Mouse (Mus musculus): ENCODE measurements around the gene Fbxo5. TPM values are rescaled to one million over a fixed set of nuclear protein-coding genes. Genes with fewer than 3 reads are reported as not detected.

Gene Fbxo5
- polyA plus RNA-seq (2015; fragmentation: Nextera tagmentation; extraction: Ambion mirVana): 88.6 and 107 TPM in 2 replicates

DNA sequence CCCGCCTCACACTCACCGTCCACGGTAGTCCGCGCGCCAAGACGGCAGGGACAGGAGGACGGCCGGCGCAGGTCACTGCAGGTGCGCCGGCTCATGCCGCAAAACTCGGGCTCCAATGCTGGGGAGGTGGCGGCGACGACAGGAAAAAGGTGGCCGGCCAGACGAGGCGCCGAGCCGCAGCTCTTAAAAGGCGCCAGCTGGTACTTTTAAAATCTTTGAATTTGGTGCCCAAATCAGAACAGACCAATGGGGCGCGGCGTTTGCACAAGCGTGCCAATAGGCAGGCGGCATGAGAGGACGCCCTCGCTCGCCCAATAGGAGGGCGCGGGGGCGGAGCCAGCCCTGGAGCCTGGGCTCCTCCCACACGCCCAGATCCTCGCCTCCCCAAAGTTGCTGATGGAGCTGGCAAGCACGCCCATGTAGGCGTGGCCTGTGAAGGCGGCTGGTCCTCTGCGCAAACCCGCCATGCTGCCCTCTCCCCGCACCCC, at the start of gene Fbxo5:
Gene Fbxo5 (minus strand): TSS at position 358 of the 488 bp plus-strand sequence.
- Histone ChIP-seq H3K9ac (peak within 1 kb of the TSS; percentile 96), H3K36me3 (peaks cover 35% of the 10 kb centered on the region), H3K4me1 (replicated peaks) (peaks cover 56% of the 10 kb centered on the region), H3K4me3 (replicated peaks) (peak within 1 kb of the TSS; percentile 98), H3K27me3 (no peaks in the 10 kb centered on the region), H3K9me3 (replicated peaks) (no peaks in the 10 kb centered on the region), H3K27ac (peak within 1 kb of the TSS; percentile 97), H3K4me2 (peak within 1 kb of the TSS; percentile 94)
- under 1% methylated on average over 42 of the region's 42 CpGs for WGBS (ENCODE audit: insufficient replicate concordance)
- peak; percentile 87 for ATAC-seq (ENCODE audit: low read depth)
- peak; percentile 98 for DNase-seq

DNA sequence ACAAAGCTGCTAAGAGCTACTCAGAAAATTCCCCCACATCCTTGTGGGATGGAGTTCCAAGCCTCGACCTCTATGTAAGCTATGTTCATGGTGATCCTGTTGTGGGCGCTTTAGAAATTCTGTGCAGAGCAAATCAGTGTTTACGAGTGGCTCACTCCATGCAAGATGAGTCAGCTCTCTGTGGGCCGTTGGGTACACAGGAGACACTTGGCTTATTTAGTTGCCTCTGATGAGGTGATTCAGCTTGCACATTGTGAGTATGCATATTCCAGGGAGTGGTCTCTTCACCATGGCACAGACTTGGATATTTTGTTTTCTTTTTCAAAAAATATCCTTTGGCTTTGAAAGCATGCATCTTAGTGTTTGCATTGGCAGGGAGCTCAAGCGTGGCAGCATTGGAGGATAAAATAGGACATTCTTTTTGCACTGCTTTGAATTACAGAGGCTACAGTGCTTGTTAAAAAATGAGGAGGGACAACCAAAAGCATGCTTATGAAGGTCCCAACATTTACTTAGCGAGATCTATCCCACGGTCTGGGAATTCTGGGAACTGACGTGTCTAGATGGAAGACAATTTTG, 48.0 kb upstream of the Fbxo5 start:
- no peak overlapping the region for H3K9ac ChIP-seq
- H3K4me3 ChIP-seq (replicated peaks): no peak overlapping the region
- no peaks in the 10 kb centered on the region for H3K9me3 ChIP-seq (replicated peaks)
- H3K4me1 ChIP-seq (replicated peaks): no peaks in the 10 kb centered on the region
- ATAC-seq (ENCODE audit: low read depth): no peak
- H3K4me2 ChIP-seq: no peak overlapping the region
- H3K36me3 ChIP-seq: no peaks in the 10 kb centered on the region
- WGBS (ENCODE audit: insufficient replicate concordance): 68% methylated on average over 8 of the region's 8 CpGs
- no peaks in the 10 kb centered on the region for H3K27me3 ChIP-seq
- H3K27ac ChIP-seq: no peak overlapping the region
- no peak for DNase-seq

DNA sequence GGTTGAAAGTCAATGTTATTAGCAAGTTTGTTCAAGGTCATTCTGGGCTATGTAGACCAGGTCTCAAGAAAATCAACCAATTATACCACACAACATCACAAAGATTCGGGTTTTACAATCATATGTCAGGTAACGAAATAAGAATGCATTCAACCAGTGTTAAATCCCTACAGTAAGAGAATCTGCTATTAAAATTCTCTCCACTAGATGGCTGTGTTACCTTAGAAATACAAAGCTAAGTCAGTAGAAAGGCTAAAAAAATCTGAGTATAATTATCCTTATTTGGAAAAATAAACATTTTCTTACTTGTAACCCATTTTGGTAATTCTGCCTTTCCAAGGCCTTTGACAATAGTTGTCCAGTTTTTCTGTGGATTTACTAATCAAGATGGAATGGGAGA, 41.5 kb upstream of the Fbxo5 start:
- Histone ChIP-seq H3K4me3 (replicated peaks) (no peak overlapping the region), H3K27ac (no peak overlapping the region), H3K9me3 (replicated peaks) (no peaks in the 10 kb centered on the region), H3K36me3 (no peaks in the 10 kb centered on the region), H3K27me3 (no peaks in the 10 kb centered on the region), H3K9ac (no peak overlapping the region), H3K4me1 (replicated peaks) (no peaks in the 10 kb centered on the region), H3K4me2 (no peak overlapping the region)
- DNase-seq (no peak), ATAC-seq (ENCODE audit: low read depth) (no peak)
- 20% methylated on average over 2 of the region's 2 CpGs for WGBS (ENCODE audit: insufficient replicate concordance)

DNA sequence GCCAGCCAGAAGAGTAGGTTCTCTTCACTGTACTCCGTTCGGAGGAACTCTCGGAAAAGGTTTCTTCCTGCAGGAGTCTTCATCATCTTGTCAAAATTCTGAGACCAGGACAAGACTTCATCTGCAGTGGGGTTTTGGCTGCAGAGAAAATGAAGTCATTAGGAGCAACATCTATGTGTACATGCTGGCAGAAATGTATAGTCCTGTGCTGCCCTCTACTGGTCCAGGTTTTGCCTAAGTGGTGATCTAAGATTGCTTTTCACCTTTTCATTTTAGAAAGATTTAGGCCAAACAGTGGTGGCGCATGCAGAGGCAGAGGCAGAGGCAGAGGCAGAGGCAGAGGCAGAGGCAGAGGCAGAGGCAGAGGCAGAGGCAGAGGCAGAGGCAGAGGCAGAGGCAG, 36.0 kb upstream of the Fbxo5 start:
- H3K4me1 ChIP-seq (replicated peaks): no peaks in the 10 kb centered on the region
- H3K4me3 ChIP-seq (replicated peaks): no peak overlapping the region
- DNase-seq (no peak), ATAC-seq (ENCODE audit: low read depth) (no peak)
- no peaks in the 10 kb centered on the region for H3K9me3 ChIP-seq (replicated peaks)
- 69% methylated on average over 4 of the region's 4 CpGs for WGBS (ENCODE audit: insufficient replicate concordance)
- H3K4me2 ChIP-seq: no peak overlapping the region
- H3K27ac ChIP-seq: no peak overlapping the region
- no peaks in the 10 kb centered on the region for H3K36me3 ChIP-seq
- H3K9ac ChIP-seq: no peak overlapping the region
- H3K27me3 ChIP-seq: no peaks in the 10 kb centered on the region

DNA sequence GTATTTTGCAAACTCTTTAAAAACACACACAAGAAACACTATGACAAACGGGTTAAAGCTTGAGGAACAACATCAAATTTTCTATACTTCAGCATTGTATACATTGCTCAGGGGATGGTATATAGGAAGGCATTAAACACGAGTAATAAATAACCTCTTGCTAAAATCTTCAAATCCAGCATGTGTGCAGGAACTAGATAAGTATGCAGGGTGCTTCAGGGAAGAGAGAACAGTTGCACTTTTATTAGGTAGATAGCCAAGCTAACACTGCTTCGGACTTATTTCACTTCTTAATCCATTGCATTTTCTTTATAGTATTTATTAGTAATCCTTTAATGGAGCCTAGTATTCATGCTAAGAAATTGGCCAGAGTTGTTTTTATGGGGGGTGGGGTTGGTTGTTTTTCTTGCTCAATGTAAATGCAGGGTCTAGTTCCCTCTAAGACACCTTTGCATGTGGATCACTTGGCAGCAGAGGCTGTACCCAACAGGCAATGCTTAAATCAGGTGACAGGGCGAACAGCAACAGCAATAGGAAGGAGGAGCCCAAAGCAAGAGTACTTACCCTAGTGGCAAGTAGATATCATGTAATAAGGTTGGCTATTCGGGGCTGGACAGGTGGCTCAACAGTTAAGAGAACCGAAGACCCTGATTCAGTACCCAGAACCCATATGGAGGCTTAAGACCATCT, 21.1 kb upstream of the Fbxo5 start:
- ATAC-seq (ENCODE audit: low read depth) (no peak), DNase-seq (no peak)
- H3K27ac ChIP-seq: no peak overlapping the region
- peak overlapping the region; percentile 21; the same call in 1 of the 2 replicates for H3K4me2 ChIP-seq
- 34% methylated on average over 6 of the region's 6 CpGs for WGBS (ENCODE audit: insufficient replicate concordance)
- H3K9ac ChIP-seq: 0 out of 2 replicates have a peak overlapping the region, but pooled peaks have one; percentile 29
- no peak overlapping the region for H3K4me3 ChIP-seq (replicated peaks)
- H3K27me3 ChIP-seq: no peaks in the 10 kb centered on the region
- H3K36me3 ChIP-seq: 0 out of 2 replicates have a peak, but pooled peaks cover 10% of the 10 kb centered on the region
- H3K9me3 ChIP-seq (replicated peaks): no peaks in the 10 kb centered on the region
- H3K4me1 ChIP-seq (replicated peaks): peaks cover 32% of the 10 kb centered on the region

DNA sequence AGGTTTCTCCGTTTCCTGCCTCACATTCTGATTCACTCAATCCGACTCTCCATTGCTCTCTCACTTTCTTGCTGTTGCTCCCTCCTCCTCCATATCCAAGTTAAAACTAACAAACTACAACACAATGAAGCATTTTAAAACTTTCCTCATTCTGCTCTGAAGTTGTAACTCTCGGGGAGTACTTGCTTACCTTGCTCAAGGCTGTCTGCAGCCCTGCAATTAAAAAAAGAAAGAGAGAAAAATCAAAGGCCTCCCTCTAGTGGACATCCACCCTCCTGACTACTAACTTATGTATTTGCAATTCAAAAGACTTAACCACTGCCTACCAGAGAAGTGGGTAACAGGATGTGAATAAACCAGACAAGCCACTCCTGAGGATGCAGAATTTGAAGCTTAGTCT, 19.4 kb upstream of the Fbxo5 start:
- peaks cover 43% of the 10 kb centered on the region for H3K4me1 ChIP-seq (replicated peaks)
- H3K9me3 ChIP-seq (replicated peaks): no peaks in the 10 kb centered on the region
- peak overlapping the region; percentile 98 for H3K4me2 ChIP-seq
- peak overlapping the region; percentile 97 for H3K4me3 ChIP-seq (replicated peaks)
- ATAC-seq (ENCODE audit: low read depth) (no peak), DNase-seq (peak; percentile 48)
- H3K27ac ChIP-seq: peak overlapping the region; percentile 92
- 0% methylated on average over 3 of the region's 3 CpGs for WGBS (ENCODE audit: insufficient replicate concordance)
- H3K9ac ChIP-seq: peak overlapping the region; percentile 79
- peaks cover 17% of the 10 kb centered on the region for H3K36me3 ChIP-seq
- H3K27me3 ChIP-seq: no peaks in the 10 kb centered on the region

DNA sequence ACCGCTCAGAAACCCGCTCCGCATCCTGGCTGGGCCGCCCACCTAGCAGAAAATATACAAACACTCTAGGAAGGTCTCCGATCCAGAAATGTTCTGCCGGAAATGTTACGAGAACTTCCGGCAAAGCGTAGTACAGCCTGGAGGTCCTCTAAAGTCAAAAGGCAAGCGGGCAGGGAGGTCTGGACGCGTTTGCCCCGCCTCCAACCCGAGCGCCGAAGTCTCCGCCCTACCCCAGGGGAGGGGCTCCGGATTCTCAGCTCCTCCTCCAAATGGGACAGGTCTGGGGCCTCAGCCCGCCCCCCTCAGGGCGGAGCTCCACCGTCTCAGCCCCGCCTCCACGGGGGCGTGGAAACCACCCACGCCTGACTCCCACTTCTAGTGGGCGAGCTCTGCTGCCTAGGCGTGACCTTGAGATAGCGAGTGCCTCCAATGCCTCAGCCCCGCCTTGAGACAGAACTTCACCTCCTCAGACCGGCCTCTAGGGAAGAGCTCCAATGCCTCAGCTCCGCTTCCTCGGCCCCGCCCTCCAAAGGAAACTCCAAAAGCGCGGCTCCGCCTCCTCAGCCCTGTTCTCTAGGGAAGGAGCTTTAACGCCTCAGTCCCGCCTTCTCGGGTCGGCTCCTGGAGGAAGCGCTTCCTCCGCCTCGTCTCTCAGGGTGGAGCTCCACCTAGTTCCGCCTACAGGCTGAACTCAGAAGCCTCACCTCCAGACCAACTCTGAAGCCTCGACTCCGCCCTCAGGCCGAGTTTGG, 18.5 kb upstream of the Fbxo5 start, which contains the start of gene Mtrf1l:
Gene Mtrf1l (minus strand): TSS at position 171 of the 752 bp plus-strand sequence.
- peak; percentile 93 for ATAC-seq (ENCODE audit: low read depth)
- peak; percentile 99 for DNase-seq
- under 1% methylated on average over 47 of the region's 47 CpGs for WGBS (ENCODE audit: insufficient replicate concordance)

DNA sequence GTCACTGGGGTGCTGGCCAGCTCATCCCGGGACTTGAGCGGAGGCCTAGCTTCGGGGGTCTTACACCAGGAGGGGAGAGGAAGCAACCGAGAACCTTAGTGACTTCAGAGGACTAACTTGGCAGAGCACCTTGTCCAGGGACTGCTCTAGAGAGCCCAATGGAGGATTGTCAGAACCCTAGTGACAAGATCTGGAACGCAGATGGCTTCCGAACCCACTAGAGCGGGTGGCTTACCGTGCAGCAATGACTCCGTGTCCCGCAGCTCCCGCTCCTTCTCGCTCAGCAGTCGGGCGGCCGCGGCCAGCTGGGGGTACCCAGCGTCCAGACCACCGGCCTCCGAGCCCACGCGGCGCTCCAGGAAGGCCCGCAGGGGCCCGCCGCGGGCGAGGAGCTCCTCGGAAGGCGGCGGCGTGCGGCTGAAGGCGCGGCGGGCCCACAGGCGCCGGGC, 17.9 kb upstream of the Fbxo5 start:
- DNase-seq: no peak

More for the DNA sequence above, 18.5 kb upstream of the Fbxo5 start, which contains the start of gene Mtrf1l:
- peak within 1 kb of the TSS; percentile 97 for H3K4me3 ChIP-seq (replicated peaks)
- H3K9me3 ChIP-seq (replicated peaks): no peaks in the 10 kb centered on the region
- H3K36me3 ChIP-seq: peaks cover 25% of the 10 kb centered on the region
- H3K4me2 ChIP-seq: peak within 1 kb of the TSS; percentile 98
- peaks cover 43% of the 10 kb centered on the region for H3K4me1 ChIP-seq (replicated peaks)
- no peaks in the 10 kb centered on the region for H3K27me3 ChIP-seq
- peak within 1 kb of the TSS; percentile 94 for H3K9ac ChIP-seq
- H3K27ac ChIP-seq: peak within 1 kb of the TSS; percentile 92

DNA sequence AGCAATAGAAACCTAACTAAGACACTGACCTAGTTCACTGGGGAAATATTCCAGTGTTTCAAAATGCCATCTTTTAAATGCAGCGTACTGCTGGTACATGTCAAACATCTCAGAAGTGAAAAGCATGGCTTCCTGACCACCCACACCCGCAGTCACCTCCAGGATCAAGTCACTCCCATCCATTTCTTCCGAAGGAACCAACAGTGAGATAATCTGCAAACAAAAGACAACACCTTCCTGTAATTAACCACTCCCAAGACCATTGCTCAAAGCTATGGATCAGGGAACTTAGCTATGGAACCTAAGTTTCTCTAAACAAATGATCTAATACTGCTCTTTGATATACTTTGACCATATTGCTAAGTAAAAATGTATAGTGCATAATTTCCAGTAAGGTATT, 13.4 kb upstream of the Fbxo5 start:
- no peak overlapping the region for H3K4me2 ChIP-seq
- H3K27ac ChIP-seq: no peak overlapping the region
- no peak overlapping the region for H3K4me3 ChIP-seq (replicated peaks)
- H3K27me3 ChIP-seq: no peaks in the 10 kb centered on the region
- H3K4me1 ChIP-seq (replicated peaks): peaks cover 26% of the 10 kb centered on the region
- ATAC-seq (ENCODE audit: low read depth) (no peak), DNase-seq (no peak)
- 80% methylated on average over 3 of the region's 3 CpGs for WGBS (ENCODE audit: insufficient replicate concordance)
- no peak overlapping the region for H3K9ac ChIP-seq
- peaks cover 76% of the 10 kb centered on the region for H3K36me3 ChIP-seq
- H3K9me3 ChIP-seq (replicated peaks): no peaks in the 10 kb centered on the region

More for the DNA sequence above, 17.9 kb upstream of the Fbxo5 start:
- ATAC-seq (ENCODE audit: low read depth): peak; percentile 2
- H3K4me1 ChIP-seq (replicated peaks): peaks cover 43% of the 10 kb centered on the region
- no peaks in the 10 kb centered on the region for H3K27me3 ChIP-seq
- peak overlapping the region; percentile 94 for H3K9ac ChIP-seq
- under 1% methylated on average over 37 of the region's 37 CpGs for WGBS (ENCODE audit: insufficient replicate concordance)
- peak overlapping the region; percentile 97 for H3K4me3 ChIP-seq (replicated peaks)
- H3K9me3 ChIP-seq (replicated peaks): no peaks in the 10 kb centered on the region
- H3K36me3 ChIP-seq: peaks cover 32% of the 10 kb centered on the region
- peak overlapping the region; percentile 92 for H3K27ac ChIP-seq
- peak overlapping the region; percentile 98 for H3K4me2 ChIP-seq

DNA sequence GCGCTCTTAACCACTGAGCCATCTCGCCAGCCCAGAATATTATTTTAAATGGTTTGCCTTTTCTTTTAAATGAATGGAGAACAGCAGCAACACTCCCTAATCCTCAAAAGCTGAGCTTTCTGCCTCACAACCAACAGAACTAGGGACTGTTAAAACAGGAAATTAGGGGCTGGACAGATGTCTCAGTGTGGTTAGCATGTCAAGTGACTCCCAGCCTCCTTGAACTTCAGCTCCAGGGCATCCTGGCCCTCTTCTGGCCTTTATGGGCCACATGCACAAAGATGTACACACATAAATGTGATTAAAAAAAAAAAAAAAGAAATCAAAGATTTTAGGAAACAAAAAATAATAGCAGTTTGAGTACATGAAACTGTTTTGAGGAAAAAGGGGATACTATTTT, 10.6 kb upstream of the Fbxo5 start:
- no peaks in the 10 kb centered on the region for H3K9me3 ChIP-seq (replicated peaks)
- H3K4me3 ChIP-seq (replicated peaks): no peak overlapping the region
- no peak overlapping the region for H3K27ac ChIP-seq
- no peak overlapping the region for H3K4me2 ChIP-seq
- no peak for DNase-seq
- no peak overlapping the region for H3K9ac ChIP-seq
- peaks cover 89% of the 10 kb centered on the region for H3K36me3 ChIP-seq
- no peaks in the 10 kb centered on the region for H3K27me3 ChIP-seq
- 90% methylated on average over 2 of the region's 2 CpGs for WGBS (ENCODE audit: insufficient replicate concordance)
- ATAC-seq (ENCODE audit: low read depth): no peak
- peaks cover 7% of the 10 kb centered on the region for H3K4me1 ChIP-seq (replicated peaks)

DNA sequence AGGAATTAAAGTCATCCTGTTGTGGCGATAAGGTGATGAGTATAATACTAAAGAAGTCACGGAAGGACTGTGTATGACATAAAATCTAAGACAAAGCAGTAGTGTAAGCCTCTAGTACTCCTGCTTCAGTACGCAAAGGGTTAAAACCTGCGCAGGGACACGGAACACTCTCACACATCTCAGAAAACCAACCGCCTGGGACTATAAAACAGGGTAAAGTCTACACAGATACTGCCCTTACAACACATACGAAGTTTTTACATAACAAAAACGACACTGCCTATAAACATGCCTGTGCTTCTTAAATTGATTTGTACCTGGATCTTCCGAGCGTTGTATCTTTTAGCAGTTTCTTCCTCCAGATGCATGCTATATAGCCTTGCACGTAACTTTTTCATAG, 8.3 kb upstream of the Fbxo5 start:
- no peak for ATAC-seq (ENCODE audit: low read depth)
- no peaks in the 10 kb centered on the region for H3K27me3 ChIP-seq
- H3K27ac ChIP-seq: no peak overlapping the region
- DNase-seq: no peak
- H3K4me1 ChIP-seq (replicated peaks): no peaks in the 10 kb centered on the region
- WGBS (ENCODE audit: insufficient replicate concordance): 88% methylated on average over 11 of the region's 11 CpGs
- no peak overlapping the region for H3K4me2 ChIP-seq
- H3K36me3 ChIP-seq: peaks cover 73% of the 10 kb centered on the region
- H3K4me3 ChIP-seq (replicated peaks): no peak overlapping the region
- H3K9me3 ChIP-seq (replicated peaks): no peaks in the 10 kb centered on the region
- no peak overlapping the region for H3K9ac ChIP-seq

All from liver, embryonic 13.5 days (tissue).